Mouse (Mus musculus) E14TG2a.4 (cell line): ENCODE measurements around the gene Zfpm1.

Experiments used
- CTCF ChIP-seq: conservative IDR thresholded peaks from 2 replicates; pipeline ENCODE4 v1.5.1; 2014; ENCODE audit warnings: low read length
- POU5F1 ChIP-seq: IDR thresholded peaks from 2 replicates; pipeline ENCODE4 v1.6.1; 2014; ENCODE audit warnings: low read length, borderline replicate concordance

GRCm38 (mm10) chr8:122240241-122241026, 41.5 kb upstream of the Zfpm1 start:
- TF ChIP-seq CTCF (no peak), POU5F1 (no peak)
